Mouse (Mus musculus) neural tube, embryonic 14.5 days (tissue): ENCODE data around the gene Olfr484. TPM values are rescaled to one million over a fixed set of nuclear protein-coding genes. Genes with fewer than 3 reads are reported as not detected.

Source experiments
- polyA plus RNA-seq: library from polyadenylated mRNA; unstranded; fragments of >200 nt; fragmentation: Nextera tagmentation; extraction: Ambion mirVana; gene quantifications from 2 replicates; pipeline ENCODE4 v1.2.1, GENCODE M21; 2014

The Olfr484 gene
- polyA plus RNA-seq, 1 experiment from 2014 or later = not detected

Other genes starting within 250 kb of the Olfr484 start
- gene Olfr472, start 229.5 kb downstream of the Olfr484 start, polyA plus RNA-seq = not detected in 2 replicates
- gene Olfr473, start 197.0 kb downstream of the Olfr484 start, polyA plus RNA-seq = not detected in 2 replicates
- not detected in 2 replicates for gene Olfr474, start 172.8 kb downstream of the Olfr484 start, polyA plus RNA-seq
- not detected in 2 replicates for gene Olfr476, start 162.6 kb downstream of the Olfr484 start, polyA plus RNA-seq
- gene Olfr477, start 140.8 kb downstream of the Olfr484 start, polyA plus RNA-seq = not detected in 2 replicates
- not detected in 2 replicates for gene Olfr478, start 93.5 kb downstream of the Olfr484 start, polyA plus RNA-seq
- gene Olfr479, start 76.8 kb downstream of the Olfr484 start, polyA plus RNA-seq = not detected in 2 replicates
- gene Olfr480, start 60.1 kb downstream of the Olfr484 start, polyA plus RNA-seq = not detected in 2 replicates
- gene Olfr481, start 47.6 kb downstream of the Olfr484 start, polyA plus RNA-seq = not detected in 2 replicates
- not detected in 2 replicates for gene Olfr482, start 29.9 kb downstream of the Olfr484 start, polyA plus RNA-seq
- gene Olfr483, start 26.6 kb downstream of the Olfr484 start, polyA plus RNA-seq = not detected in 2 replicates
- gene Olfr485, start 32.4 kb upstream of the Olfr484 start, polyA plus RNA-seq = not detected in 2 replicates
- gene Olfr486, start 45.3 kb upstream of the Olfr484 start, polyA plus RNA-seq = not detected in 2 replicates
- gene Olfr487, start 87.2 kb upstream of the Olfr484 start, polyA plus RNA-seq = not detected in 2 replicates
- gene Olfr488, start 130.9 kb upstream of the Olfr484 start, polyA plus RNA-seq = not detected in 2 replicates
- not detected in 2 replicates for gene Olfr490, start 161.5 kb upstream of the Olfr484 start, polyA plus RNA-seq
- not detected in 2 replicates for gene Olfr491, start 186.0 kb upstream of the Olfr484 start, polyA plus RNA-seq
- gene Olfr492, start 196.2 kb upstream of the Olfr484 start, polyA plus RNA-seq = not detected in 2 replicates
- gene Olfr493, start 219.5 kb upstream of the Olfr484 start, polyA plus RNA-seq = not detected in 2 replicates
- not detected in 2 replicates for gene Olfr494, start 237.9 kb upstream of the Olfr484 start, polyA plus RNA-seq